Mouse (Mus musculus): ENCODE data around the gene Atp8a2.

DNA sequence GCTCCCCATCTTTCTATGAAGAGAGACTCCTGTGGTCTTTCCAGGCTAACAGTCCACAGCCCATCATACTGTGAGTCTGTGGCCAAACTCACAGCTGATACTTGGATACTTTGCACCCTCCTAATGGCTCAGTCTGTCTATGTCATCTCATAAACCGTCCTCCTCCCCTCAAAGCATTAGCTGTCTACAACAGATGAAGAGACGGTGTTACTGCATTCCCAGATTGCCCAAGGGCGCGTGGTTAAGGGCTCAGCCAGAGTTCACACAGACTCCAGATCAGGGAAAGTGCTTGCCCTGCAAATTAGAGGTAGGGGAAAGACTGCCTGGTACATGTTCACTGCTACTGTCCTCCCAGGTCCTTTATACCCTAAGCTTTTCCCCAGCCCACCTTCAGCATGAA lies 515.1 kb downstream of the Atp8a2 start:
- no peak for TF ChIP-seq EP300 (IDR thresholded peaks at IDR 0.05)
- no peak for TF ChIP-seq CTCF (IDR thresholded peaks at IDR 0.05)

Data from lung, postnatal 0 days (tissue).